40 mouse cellular contexts compared by ENCODE assay signal in genomic region chr16:36102211-36102610, GRCm38 (mm10). TPM values are rescaled to one million over a fixed set of nuclear protein-coding genes. Genes with fewer than 3 reads are reported as not detected.
"Had no signal": no experiment of that assay in that cellular context is flagged by ENCODE, and none has a peak within 500 bp of the region (broad histone marks: within the 10 kb centered on the region; RNA-seq: fewer than 3 reads in every experiment).

No protein-coding gene starts in this region.

- H3K36me3 ChIP-seq: heart, embryonic 13.5 days; heart, embryonic 15.5 days; hindbrain, embryonic 13.5 days; hindbrain, embryonic 15.5 days; limb, embryonic 13.5 days; limb, embryonic 15.5 days; liver, embryonic 12.5 days had no signal

- H3K4me1 ChIP-seq: heart, embryonic 13.5 days; heart, embryonic 15.5 days; hindbrain, embryonic 13.5 days; hindbrain, embryonic 15.5 days; limb, embryonic 13.5 days; limb, embryonic 15.5 days; liver, embryonic 12.5 days had no signal

- DNase-seq: gastrocnemius, postnatal 14 days; gastrocnemius, postnatal 36 days; heart, adult 18-20 months; heart, postnatal 14 days; heart, postnatal 36 days; kidney, adult 18-20 months; kidney, adult 8-10 months; kidney, postnatal 10 days; kidney, postnatal 25 days; kidney, postnatal 4 days; layer of hippocampus, adult 9-11 months; layer of hippocampus, postnatal 36 days; left cerebral cortex, postnatal 4 days had no signal

- H3K9me3 ChIP-seq: heart, embryonic 15.5 days; hindbrain, embryonic 15.5 days; limb, embryonic 15.5 days; liver, embryonic 12.5 days had no signal

- H3K27ac ChIP-seq: heart, embryonic 13.5 days; heart, embryonic 15.5 days; hindbrain, embryonic 13.5 days; hindbrain, embryonic 15.5 days; hindbrain, postnatal 0 days; layer of hippocampus, adult 2 months; limb, embryonic 13.5 days; limb, embryonic 15.5 days; liver, embryonic 12.5 days; liver, embryonic 14.5 days had no signal

- H3K27me3 ChIP-seq: heart, embryonic 13.5 days; heart, embryonic 15.5 days; hindbrain, embryonic 13.5 days; hindbrain, embryonic 15.5 days; limb, embryonic 13.5 days; limb, embryonic 15.5 days; liver, embryonic 12.5 days had no signal

- H3K9ac ChIP-seq: heart, embryonic 13.5 days; heart, embryonic 15.5 days; hindbrain, embryonic 13.5 days; hindbrain, embryonic 15.5 days; limb, embryonic 13.5 days; limb, embryonic 15.5 days; liver, embryonic 12.5 days; liver, embryonic 14.5 days had no signal

- H3K4me3 ChIP-seq: heart, embryonic 13.5 days; heart, embryonic 15.5 days; hindbrain, embryonic 13.5 days; hindbrain, embryonic 15.5 days; layer of hippocampus, adult 2 months; limb, embryonic 13.5 days; limb, embryonic 15.5 days; liver, embryonic 12.5 days had no signal

RNA-seq across cellular contexts. Expression of gene Csta1, which starts 28.8 kb away (rescaled TPM):
- total RNA-seq: gastrocnemius, adult 18-20 months; gastrocnemius, adult 8-10 months; gastrocnemius, postnatal 14 days; gastrocnemius, postnatal 36 days; heart, adult 18-20 months; heart, adult 8-10 months; heart, postnatal 14 days; heart, postnatal 36 days; hematopoietic stem cell, adult 5-6 weeks; hindbrain, postnatal 0 days; layer of hippocampus, adult 2 months; layer of hippocampus, postnatal 14 days; layer of hippocampus, postnatal 36 days; left cerebral cortex, adult 18-20 months; left cerebral cortex, adult 8-10 months; left cerebral cortex, postnatal 10 days; left cerebral cortex, postnatal 25 days; left cerebral cortex, postnatal 4 days; liver, adult 2 months had no signal
- polyA plus RNA-seq: gonadal fat pad, adult 2 months; heart, embryonic 11.5 days; heart, embryonic 13.5 days; heart, embryonic 15.5 days; heart, postnatal 0 days; hindbrain, embryonic 13.5 days; hindbrain, postnatal 0 days; kidney, embryonic 14.5 days; liver, adult 2 months; liver, embryonic 12.5 days; liver, embryonic 14.5 days had no signal

RNA-seq across cellular contexts. Expression of gene Stfa2l1, which starts 54.4 kb away (rescaled TPM):
- total RNA-seq: gastrocnemius, adult 18-20 months; gastrocnemius, adult 8-10 months; gastrocnemius, postnatal 14 days; gastrocnemius, postnatal 36 days; heart, adult 18-20 months; heart, adult 8-10 months; heart, postnatal 14 days; heart, postnatal 36 days; hematopoietic stem cell, adult 5-6 weeks; hindbrain, postnatal 0 days; layer of hippocampus, adult 2 months; layer of hippocampus, postnatal 14 days; layer of hippocampus, postnatal 36 days; left cerebral cortex, adult 18-20 months; left cerebral cortex, adult 8-10 months; left cerebral cortex, postnatal 10 days; left cerebral cortex, postnatal 25 days; left cerebral cortex, postnatal 4 days; liver, adult 2 months had no signal
- polyA plus RNA-seq: gonadal fat pad, adult 2 months; heart, embryonic 11.5 days; heart, embryonic 13.5 days; hindbrain, embryonic 11.5 days; hindbrain, embryonic 13.5 days; hindbrain, embryonic 15.5 days; intestine, embryonic 14.5 days; kidney, embryonic 14.5 days; limb, embryonic 11.5 days; limb, embryonic 13.5 days; liver, adult 2 months had no signal
